ENCODE assay signal across 16 mouse cellular contexts in genomic region chr8:8168250-8168649, GRCm38 (mm10).
"Had no signal": no experiment of that assay in that cellular context is flagged by ENCODE, and none has a peak within 500 bp of the region (broad histone marks: within the 10 kb centered on the region; RNA-seq: fewer than 3 reads in every experiment).

No protein-coding gene starts in this region.

- H3K36me3 ChIP-seq: neural tube, embryonic 13.5 days; neural tube, embryonic 15.5 days; stomach, embryonic 15.5 days had no signal

- H3K4me1 ChIP-seq: neural tube, embryonic 13.5 days; neural tube, embryonic 15.5 days; stomach, embryonic 15.5 days had no signal

- H3K4me3 ChIP-seq: neural tube, embryonic 13.5 days; neural tube, embryonic 15.5 days; stomach, embryonic 15.5 days had no signal

- H3K27ac ChIP-seq: neural tube, embryonic 13.5 days; neural tube, embryonic 15.5 days; stomach, embryonic 15.5 days; stomach, postnatal 0 days had no signal

- H3K27me3 ChIP-seq: neural tube, embryonic 13.5 days; neural tube, embryonic 15.5 days; stomach, embryonic 15.5 days had no signal

- H3K9ac ChIP-seq: neural tube, embryonic 13.5 days; neural tube, embryonic 15.5 days; stomach, embryonic 15.5 days had no signal

- H3K9me3 ChIP-seq: neural tube, embryonic 13.5 days; neural tube, embryonic 15.5 days; stomach, embryonic 15.5 days had no signal

- DNase-seq: retina, postnatal 1 day; right cerebral cortex, adult 18-20 months; right cerebral cortex, postnatal 14 days; right cerebral cortex, postnatal 25 days; right cerebral cortex, postnatal 4 days; spleen, adult 18-20 months; thymus, adult 18-20 months; thymus, adult 2 months; thymus, postnatal 14 days; thymus, postnatal 25 days; thymus, postnatal 36 days; thymus, postnatal 4 days had no signal

- H3K4me2 ChIP-seq: neural tube, embryonic 13.5 days; neural tube, embryonic 15.5 days; stomach, embryonic 15.5 days had no signal
